Mouse (Mus musculus) embryonic facial prominence, embryonic 11.5 days (tissue): ENCODE results near the gene Hoxa4. TPM values are rescaled to one million over a fixed set of nuclear protein-coding genes. Genes with fewer than 3 reads are reported as not detected.

Source experiments
- ATAC-seq: fragments of 200-750 bp; cut with Nextera tagmentation; replicated peaks from 2 replicates; pipeline ENCODE4 v1.8.0; 2017; ENCODE audit warnings: low read depth; ENCODE audit not compliant: insufficient number of reproducible peaks, low FRiP score, low TSS enrichment
- DNase-seq: peaks from one replicate; pipeline ENCODE4 v3.0.0-alpha.2; 2015; ENCODE audit warnings: low spot score
- H3K27ac ChIP-seq: fragments of 300-500 bp; sonication (generic); replicated peaks from 2 replicates; pipeline ENCODE4 v1.5.1; 2014; ENCODE audit warnings: mild to moderate bottlenecking, low read depth, low read length, control low read depth
- H3K27me3 ChIP-seq: fragments of 300-500 bp; sonication (generic); 2 replicates; pipeline ENCODE4 v1.6.1; 2014; ENCODE audit warnings: mild to moderate bottlenecking, low read length, moderate library complexity, mixed read lengths; ENCODE audit not compliant: control insufficient read depth, insufficient read depth
- H3K36me3 ChIP-seq: fragments of 300-500 bp; sonication (generic); replicated peaks from 2 replicates; pipeline ENCODE4 v1.6.1; 2014; ENCODE audit warnings: low read depth, mild to moderate bottlenecking, low read length, moderate library complexity, mixed read lengths; ENCODE audit not compliant: control insufficient read depth, insufficient read depth
- H3K4me1 ChIP-seq: fragments of 300-500 bp; sonication (generic); 2 replicates; pipeline ENCODE4 v1.6.1; 2014; ENCODE audit warnings: low read length, mixed read lengths; ENCODE audit not compliant: control insufficient read depth, insufficient read depth
- H3K4me2 ChIP-seq: fragments of 300-500 bp; sonication (generic); 2 replicates; pipeline ENCODE4 v1.6.1; 2014; ENCODE audit warnings: low read depth, mild to moderate bottlenecking, control low read depth, low read length, moderate library complexity
- H3K4me3 ChIP-seq: fragments of 300-500 bp; sonication (generic); 2 replicates; pipeline ENCODE4 v1.5.1; 2014; ENCODE audit warnings: low read depth, low read length, control low read depth
- H3K9ac ChIP-seq: fragments of 300-500 bp; sonication (generic); replicated peaks from 2 replicates; pipeline ENCODE4 v1.6.1; 2014; ENCODE audit warnings: mild to moderate bottlenecking, control low read depth, low read length
- H3K9me3 ChIP-seq: fragments of 300-500 bp; sonication (generic); replicated peaks from 2 replicates; pipeline ENCODE4 v1.6.1; 2016; ENCODE audit warnings: mild to moderate bottlenecking, low read length, inconsistent platforms, mixed read lengths; ENCODE audit not compliant: control insufficient read depth
- WGBS: fragments of 180-500 bp; shearing (Covaris S2); extraction: QIAGEN DNeasy Blood & Tissue Kit; methylation state at CpG from one replicate; pipeline ENCODE4 v1.1.7; 2014; 5-methylcytosine and 5-hydroxymethylcytosine counted together
- polyA plus RNA-seq: library from polyadenylated mRNA; unstranded; fragments of >200 nt; fragmentation: Nextera tagmentation; extraction: Ambion mirVana; gene quantifications from 2 replicates; pipeline ENCODE4 v1.2.1, GENCODE M21; 2014

The Hoxa4 gene
- polyA plus RNA-seq, 1 experiment from 2014 or later: 0.34 TPM

DNA sequence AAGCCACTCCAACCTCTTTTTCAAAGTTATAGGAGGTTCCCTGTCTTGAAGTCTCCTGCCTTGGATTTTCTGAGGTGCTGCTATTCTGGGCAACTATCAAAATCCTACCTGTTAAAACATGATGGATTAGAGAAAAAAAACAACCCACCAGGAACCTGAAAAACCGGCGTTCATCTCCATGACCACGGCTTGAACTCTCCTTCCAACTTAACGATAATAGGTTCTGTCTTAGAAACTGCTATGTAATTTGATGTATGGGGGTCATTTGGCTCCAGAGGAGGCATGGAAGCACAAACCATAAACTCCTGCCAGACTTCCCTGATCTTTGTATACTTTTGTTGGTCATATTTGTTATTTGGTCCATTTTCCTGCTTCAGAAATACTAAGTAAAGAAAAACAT lies 17.9 kb downstream of the Hoxa4 start:
- WGBS: 0% methylated on average over 4 of the region's 4 CpGs
- Histone ChIP-seq H3K4me2 (no peak overlapping the region), H3K27ac (no peak overlapping the region), H3K4me1 (peaks cover 4% of the 10 kb centered on the region), H3K9me3 (no peaks in the 10 kb centered on the region), H3K9ac (no peak overlapping the region), H3K27me3 (peaks cover 81% of the 10 kb centered on the region), H3K4me3 (no peak overlapping the region), H3K36me3 (no peaks in the 10 kb centered on the region)
- ATAC-seq (no peak), DNase-seq (no peak)

DNA sequence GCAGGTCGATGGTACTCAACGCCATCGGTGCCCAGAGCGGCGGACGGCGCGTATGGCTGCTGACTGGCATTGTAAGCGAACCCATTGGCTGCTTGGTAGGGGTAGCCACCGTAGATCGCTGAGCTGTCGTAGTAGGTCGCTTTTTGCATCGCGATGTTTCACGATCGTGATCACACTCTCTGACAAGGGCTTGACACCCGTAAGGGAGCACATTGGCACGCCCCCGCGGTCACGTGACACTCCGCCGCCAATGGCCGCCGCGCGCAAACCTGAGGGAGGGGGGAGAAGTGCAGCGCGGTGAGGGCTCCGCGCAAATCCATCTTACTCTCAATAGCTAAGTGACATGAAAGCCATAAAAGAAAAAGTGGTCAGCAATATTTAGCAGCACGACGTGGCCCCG lies 19.1 kb downstream of the Hoxa4 start:
- Histone ChIP-seq H3K27ac (no peak overlapping the region; the same call in 1 of the 2 replicates), H3K9ac (peak overlapping the region; percentile 34; the same call in 1 of the 2 replicates), H3K27me3 (peaks cover 81% of the 10 kb centered on the region)

DNA sequence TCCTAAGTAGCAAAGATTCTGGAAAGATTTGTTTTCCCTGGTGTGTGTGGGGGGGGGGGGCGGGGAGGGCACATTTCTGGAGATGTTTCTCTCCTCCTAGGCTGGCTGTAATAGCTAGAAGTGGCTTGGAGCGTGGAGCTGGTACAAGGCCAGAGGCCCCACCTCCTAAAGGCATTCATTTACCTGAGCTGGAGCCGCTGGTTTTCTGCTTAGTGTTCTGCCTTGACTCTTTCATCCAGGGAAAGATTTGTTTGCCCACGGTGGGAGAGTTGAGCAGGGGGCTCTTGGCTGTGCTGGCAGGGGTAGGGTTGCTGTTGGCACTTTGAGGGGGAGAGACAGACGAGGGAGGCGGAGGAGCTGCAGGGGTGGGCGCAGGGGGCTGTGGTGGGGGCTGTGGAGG lies 19.6 kb downstream of the Hoxa4 start:
- no peaks in the 10 kb centered on the region for H3K9me3 ChIP-seq
- peaks cover 79% of the 10 kb centered on the region for H3K27me3 ChIP-seq
- no peak for DNase-seq
- H3K4me2 ChIP-seq: peak overlapping the region; percentile 44
- no peak for ATAC-seq
- peak overlapping the region; percentile 34; the same call in 1 of the 2 replicates for H3K9ac ChIP-seq
- no peak overlapping the region for H3K4me3 ChIP-seq
- H3K4me1 ChIP-seq: peaks cover 4% of the 10 kb centered on the region
- H3K27ac ChIP-seq: no peak overlapping the region; the same call in 1 of the 2 replicates
- WGBS: 5% methylated on average over 7 of the region's 7 CpGs
- no peaks in the 10 kb centered on the region for H3K36me3 ChIP-seq

More for the DNA sequence above, 19.1 kb downstream of the Hoxa4 start:
- Histone ChIP-seq H3K36me3 (no peaks in the 10 kb centered on the region), H3K9me3 (no peaks in the 10 kb centered on the region), H3K4me3 (peak overlapping the region; percentile 9), H3K4me2 (peak overlapping the region; percentile 44), H3K4me1 (peaks cover 4% of the 10 kb centered on the region)
- DNase-seq (peak; percentile 76), ATAC-seq (no peak; the same call in 1 of the 2 replicates)
- under 1% methylated on average over 35 of the region's 35 CpGs for WGBS

DNA sequence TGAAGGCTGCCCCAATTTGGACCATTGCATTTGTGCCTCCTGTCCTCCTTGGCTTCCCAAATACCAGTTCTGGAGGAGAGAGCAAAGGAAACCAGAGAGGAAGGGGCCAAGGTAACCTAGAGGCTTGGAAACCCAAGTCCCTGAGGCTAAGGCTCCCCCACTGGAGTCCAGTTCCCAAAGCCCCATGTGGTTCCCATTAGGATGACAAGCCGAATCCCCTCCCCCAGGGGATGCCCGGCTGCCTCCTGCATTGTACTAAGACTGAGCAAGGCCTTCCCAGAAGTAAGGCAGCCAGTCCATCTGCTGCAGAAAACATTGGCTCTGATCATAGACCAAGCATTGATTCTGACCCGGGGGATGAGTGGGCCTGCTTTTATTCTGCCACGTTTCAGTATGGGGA lies 20.2 kb downstream of the Hoxa4 start:
- 3% methylated on average over 4 of the region's 4 CpGs for WGBS
- DNase-seq (peak; percentile 66), ATAC-seq (0 out of 2 replicates have a peak, but pooled peaks have one; percentile 42)
- Histone ChIP-seq H3K27me3 (peaks cover 78% of the 10 kb centered on the region), H3K36me3 (no peaks in the 10 kb centered on the region), H3K9me3 (no peaks in the 10 kb centered on the region), H3K4me2 (no peak overlapping the region), H3K4me1 (peaks cover 4% of the 10 kb centered on the region), H3K27ac (no peak overlapping the region), H3K4me3 (no peak overlapping the region), H3K9ac (no peak overlapping the region)

DNA sequence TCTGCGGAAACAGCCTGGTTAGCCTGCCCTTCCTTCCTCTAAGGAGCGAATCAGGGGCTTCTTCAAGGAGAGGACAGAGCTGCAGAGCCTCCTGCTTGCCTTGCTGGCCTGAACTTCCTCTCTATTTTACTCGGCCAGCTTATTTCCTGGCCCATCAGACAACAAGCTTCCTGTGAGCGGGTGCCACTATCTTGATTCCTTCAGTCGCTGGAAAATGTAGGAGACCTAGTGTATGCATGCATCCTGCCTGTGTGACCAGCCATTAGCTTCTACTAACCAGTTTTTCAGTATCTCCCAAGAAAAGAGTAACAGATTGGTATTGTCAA lies 20.7 kb downstream of the Hoxa4 start:
- peak overlapping the region; percentile 19; the same call in 1 of the 2 replicates for H3K4me2 ChIP-seq
- no peak for ATAC-seq
- H3K4me1 ChIP-seq: peaks cover 4% of the 10 kb centered on the region

DNA sequence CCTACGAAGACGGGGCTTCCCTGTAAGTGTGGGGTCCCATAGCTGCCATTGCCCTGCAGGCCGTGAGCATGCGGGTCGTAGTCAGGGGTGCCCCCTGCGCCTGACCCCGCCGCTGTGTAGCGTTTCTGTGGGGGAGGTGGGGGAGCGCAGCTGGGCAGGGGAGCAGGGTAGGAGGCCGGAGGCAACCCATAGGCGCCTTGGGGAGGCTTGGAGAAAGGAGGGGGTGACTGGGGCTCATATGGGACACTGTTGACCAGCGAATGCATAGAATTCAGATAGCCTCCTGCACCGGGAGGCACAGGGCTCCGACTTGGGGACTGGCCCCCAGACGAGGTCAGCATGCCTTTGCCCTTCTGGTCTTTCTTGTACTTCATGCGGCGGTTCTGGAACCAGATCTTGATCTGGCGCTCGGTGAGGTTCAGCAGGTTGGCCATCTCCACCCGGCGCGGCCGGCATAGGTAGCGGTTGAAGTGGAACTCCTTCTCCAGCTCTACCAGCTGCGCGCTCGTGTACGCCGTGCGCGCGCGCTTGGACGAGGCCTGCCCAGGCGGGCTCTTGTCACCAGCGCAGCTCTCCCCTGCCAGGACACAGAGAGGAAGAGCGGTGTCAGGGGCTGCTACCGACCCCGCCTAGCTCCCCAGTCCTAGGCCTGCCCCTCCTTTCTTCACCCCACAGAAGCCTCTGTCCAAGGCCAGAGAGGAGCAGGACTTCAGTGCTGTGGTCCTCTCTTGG lies 21.2 kb downstream of the Hoxa4 start:
- H3K4me2 ChIP-seq: peak overlapping the region; percentile 19

More for the DNA sequence above, 20.7 kb downstream of the Hoxa4 start:
- Histone ChIP-seq H3K36me3 (no peaks in the 10 kb centered on the region), H3K27me3 (peaks cover 74% of the 10 kb centered on the region), H3K27ac (no peak overlapping the region), H3K9me3 (no peaks in the 10 kb centered on the region), H3K4me3 (no peak overlapping the region; the same call in 1 of the 2 replicates), H3K9ac (peak overlapping the region; percentile 13)
- no peak for DNase-seq
- WGBS: 3% methylated on average over 5 of the region's 5 CpGs

DNA sequence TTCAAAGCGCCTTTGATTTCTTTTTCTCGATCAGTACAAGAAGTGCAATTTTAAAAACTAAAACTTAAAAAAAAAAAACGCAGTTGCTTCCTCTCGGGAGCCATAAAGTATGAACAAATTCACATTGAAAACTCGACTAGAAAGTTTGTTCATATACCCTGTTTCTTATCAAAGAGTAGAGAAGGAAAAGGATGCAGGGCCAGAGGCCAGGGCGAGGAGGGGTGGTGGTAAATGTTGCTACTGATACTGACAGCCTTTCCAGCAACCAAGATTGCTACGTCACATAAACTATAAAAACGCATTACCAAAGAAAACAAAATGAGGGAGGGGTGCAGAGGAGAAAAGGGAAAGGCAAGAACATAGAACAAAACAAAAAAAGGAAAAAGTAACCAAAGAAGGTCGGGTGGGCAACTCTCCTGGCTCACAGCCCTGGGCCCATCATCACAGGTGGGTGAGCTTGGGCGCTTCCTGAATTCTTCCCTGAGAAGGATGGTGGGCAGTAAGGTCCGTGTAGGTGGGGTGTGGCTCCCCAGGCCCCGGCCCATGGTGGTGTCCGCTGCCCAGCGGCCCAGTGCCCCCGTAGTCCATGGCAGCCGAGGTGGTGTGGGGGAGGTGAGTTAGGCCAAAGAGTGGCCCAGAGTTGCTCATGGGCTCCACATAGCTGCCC lies 21.9 kb downstream of the Hoxa4 start:
- ATAC-seq (no peak), DNase-seq (no peak)
- Histone ChIP-seq H3K9me3 (no peaks in the 10 kb centered on the region), H3K27me3 (peaks cover 67% of the 10 kb centered on the region), H3K36me3 (no peaks in the 10 kb centered on the region), H3K9ac (peak overlapping the region; percentile 30; the same call in 1 of the 2 replicates), H3K4me3 (peak overlapping the region; percentile 17), H3K27ac (peak overlapping the region; percentile 41; the same call in 1 of the 2 replicates), H3K4me2 (peak overlapping the region; percentile 19), H3K4me1 (no peaks in the 10 kb centered on the region; the same call in 1 of the 2 replicates)
- 6% methylated on average over 15 of the region's 16 CpGs for WGBS

More for the DNA sequence above, 21.2 kb downstream of the Hoxa4 start:
- ATAC-seq: no peak; the same call in 1 of the 2 replicates
- under 1% methylated on average over 40 of the region's 40 CpGs for WGBS
- peak overlapping the region; percentile 30 for H3K9ac ChIP-seq
- H3K4me3 ChIP-seq: peak overlapping the region; percentile 17
- H3K9me3 ChIP-seq: no peaks in the 10 kb centered on the region
- peaks cover 71% of the 10 kb centered on the region for H3K27me3 ChIP-seq
- H3K27ac ChIP-seq: peak overlapping the region; percentile 41
- H3K36me3 ChIP-seq: no peaks in the 10 kb centered on the region
- no peaks in the 10 kb centered on the region; the same call in 1 of the 2 replicates for H3K4me1 ChIP-seq
- no peak for DNase-seq
